Mouse (Mus musculus): ENCODE results near the gene Atp2c1.

- TF ChIP-seq CTCF (IDR thresholded peaks at IDR 0.05; ENCODE audit: control insufficient read depth, insufficient read depth, insufficient replicate concordance, low read depth, low read length) (no peak), POLR2A (IDR thresholded peaks at IDR 0.05; ENCODE audit: control insufficient read depth, low read depth, low read length) (no peak)
These were observed 136.5 kb downstream of the Atp2c1 start for GRCm38 (mm10) chr9:105390616-105391015.
